Mouse (Mus musculus) A20 (cell line): ENCODE results near the gene Tspan8.
"Not testable (repeated sequence)": the region's sequence is repeated elsewhere in the genome, so short reads cannot be mapped to it uniquely, and the experiment has no call there.

Experiments
- DNase-seq: peaks from one replicate; pipeline ENCODE4 v3.0.0-alpha.2; 2011; ENCODE audit warnings: low read depth, low spot score

The Tspan8 gene

GRCm38 (mm10) chr10:115816511-115816910 is at the start of gene Tspan8:
TSS of gene Tspan8 (plus strand) at chr10:115816832.
- DNase-seq, result no peak

GRCm38 (mm10) chr10:115770032-115770431 is 46.6 kb upstream of the Tspan8 start:
- no peak for DNase-seq

GRCm38 (mm10) chr10:115774451-115774850 is 42.2 kb upstream of the Tspan8 start:
- no peak for DNase-seq

- DNase-seq, result no peak
Observed at GRCm38 (mm10) chr10:115775945-115776905, 40.4 kb upstream of the Tspan8 start.

- no peak for DNase-seq
Observed at GRCm38 (mm10) chr10:115777366-115777765, 39.3 kb upstream of the Tspan8 start.

GRCm38 (mm10) chr10:115778624-115779023 is 38.0 kb upstream of the Tspan8 start:
- no peak for DNase-seq

- DNase-seq, result no peak
Observed at GRCm38 (mm10) chr10:115780239-115781016, 36.2 kb upstream of the Tspan8 start.

- DNase-seq, result no peak
Observed at GRCm38 (mm10) chr10:115783232-115783631, 33.4 kb upstream of the Tspan8 start.

GRCm38 (mm10) chr10:115790788-115791187 is 25.8 kb upstream of the Tspan8 start:
- DNase-seq, result no peak

GRCm38 (mm10) chr10:115796072-115796788 is 20.4 kb upstream of the Tspan8 start:
- no peak for DNase-seq

- no peak for DNase-seq
Observed at GRCm38 (mm10) chr10:115801464-115801863, 15.2 kb upstream of the Tspan8 start.

GRCm38 (mm10) chr10:115803013-115803412 is 13.6 kb upstream of the Tspan8 start:
- DNase-seq, result not testable (repeated sequence)

- DNase-seq, result no peak
Observed at GRCm38 (mm10) chr10:115803765-115804164, 12.9 kb upstream of the Tspan8 start.

GRCm38 (mm10) chr10:115805987-115806386 is 10.6 kb upstream of the Tspan8 start:
- no peak for DNase-seq

- DNase-seq, result no peak
Observed at GRCm38 (mm10) chr10:115809169-115809568, 7.5 kb upstream of the Tspan8 start.

GRCm38 (mm10) chr10:115811519-115811918 is 5.1 kb upstream of the Tspan8 start:
- DNase-seq, result no peak

- DNase-seq, result no peak
Observed at GRCm38 (mm10) chr10:115814878-115815277, 1.8 kb upstream of the Tspan8 start.

- no peak for DNase-seq
Observed at GRCm38 (mm10) chr10:115817056-115817724, 558 bp downstream of the Tspan8 start.

GRCm38 (mm10) chr10:115825289-115825688 is 8.7 kb downstream of the Tspan8 start:
- DNase-seq, result no peak

- DNase-seq, result no peak
Observed at GRCm38 (mm10) chr10:115828872-115829271, 12.2 kb downstream of the Tspan8 start.

GRCm38 (mm10) chr10:115829696-115830095 is 13.1 kb downstream of the Tspan8 start:
- DNase-seq, result no peak
